Mouse (Mus musculus) ES-Bruce4 (cell line): ENCODE data around the gene Cym.

Source experiments
- CTCF ChIP-seq: IDR thresholded peaks from one replicate; pipeline ENCODE4 v1.8.1; 2011; ENCODE audit warnings: low read depth, low read length
- EP300 ChIP-seq: IDR thresholded peaks from 2 replicates; pipeline ENCODE4 v1.6.1; 2011; ENCODE audit warnings: low read depth, low read length; ENCODE audit not compliant: insufficient read depth
- POLR2A ChIP-seq: IDR thresholded peaks from one replicate; pipeline ENCODE4 v1.8.1; 2011; ENCODE audit warnings: low read length; ENCODE audit not compliant: insufficient read depth

GRCm38 (mm10) chr3:107182756-107183155 lies 38.8 kb downstream of the Cym start, which contains the start of gene Kcna10:
- no peak for TF ChIP-seq CTCF
- TF ChIP-seq EP300 = no peak
- TF ChIP-seq POLR2A = no peak
